Mouse (Mus musculus): Measurements from ENCODE around the gene Gpr84. TPM values are rescaled to one million over a fixed set of nuclear protein-coding genes. Genes with fewer than 3 reads are reported as not detected.

The Gpr84 gene
- total and polyA plus RNA-seq, 2 experiments from 2014 or later: 0.29 to 0.33 TPM

- Histone ChIP-seq H3K36me3 (ENCODE audit: insufficient read depth) (no peaks in the 10 kb centered on the region), H3K27me3 (ENCODE audit: insufficient read depth, low read length) (no peaks in the 10 kb centered on the region; the same call in 1 of the 2 replicates), H3K9ac (no peak overlapping the region), H3K27ac (ENCODE audit: low read depth, low read length) (no peak overlapping the region), H3K4me2 (ENCODE audit: low read depth) (no peak overlapping the region), H3K4me1 (ENCODE audit: insufficient read depth) (no peaks in the 10 kb centered on the region), H3K9me3 (ENCODE audit: low read length) (no peaks in the 10 kb centered on the region), H3K4me3 (ENCODE audit: low read depth, low read length) (no peak overlapping the region)
- WGBS: 22% methylated on average over 11 of the region's 11 CpGs
- no peak for DNase-seq
- no peak for ATAC-seq
- no peak for TF ChIP-seq CTCF (IDR thresholded peaks at IDR 0.05; ENCODE audit: low read depth)
Measured at GRCm38 (mm10) chr15:103336996-103337667, 26.7 kb upstream of the Gpr84 start.

- H3K9me3 ChIP-seq (ENCODE audit: low read length): no peaks in the 10 kb centered on the region
- ATAC-seq: no peak
Measured at GRCm38 (mm10) chr15:103335488-103336235, 25.2 kb upstream of the Gpr84 start.

GRCm38 (mm10) chr15:103335040-103335439, 24.6 kb upstream of the Gpr84 start:
- DNase-seq (no peak), ATAC-seq (no peak)
- Histone ChIP-seq H3K4me2 (ENCODE audit: low read depth) (no peak overlapping the region), H3K9ac (no peak overlapping the region), H3K9me3 (ENCODE audit: low read length) (no peaks in the 10 kb centered on the region), H3K4me1 (ENCODE audit: insufficient read depth) (no peaks in the 10 kb centered on the region), H3K27me3 (ENCODE audit: insufficient read depth, low read length) (no peaks in the 10 kb centered on the region), H3K4me3 (ENCODE audit: low read depth, low read length) (no peak overlapping the region), H3K27ac (ENCODE audit: low read depth, low read length) (no peak overlapping the region), H3K36me3 (ENCODE audit: insufficient read depth) (no peaks in the 10 kb centered on the region)
- 63% methylated on average over 3 of the region's 3 CpGs for WGBS
- TF ChIP-seq CTCF (IDR thresholded peaks at IDR 0.05; ENCODE audit: low read depth): no peak

More at GRCm38 (mm10) chr15:103335488-103336235, 25.2 kb upstream of the Gpr84 start:
- 24% methylated on average over 7 of the region's 7 CpGs for WGBS
- Histone ChIP-seq H3K27ac (ENCODE audit: low read depth, low read length) (peak overlapping the region; percentile 40; the same call in 1 of the 2 replicates), H3K4me3 (ENCODE audit: low read depth, low read length) (no peak overlapping the region), H3K36me3 (ENCODE audit: insufficient read depth) (no peaks in the 10 kb centered on the region), H3K27me3 (ENCODE audit: insufficient read depth, low read length) (no peaks in the 10 kb centered on the region; the same call in 1 of the 2 replicates), H3K4me2 (ENCODE audit: low read depth) (no peak overlapping the region), H3K9ac (no peak overlapping the region), H3K4me1 (ENCODE audit: insufficient read depth) (no peaks in the 10 kb centered on the region)
- DNase-seq: no peak
- no peak for TF ChIP-seq CTCF (IDR thresholded peaks at IDR 0.05; ENCODE audit: low read depth)

- DNase-seq (no peak), ATAC-seq (peak; percentile 21; the same call in 1 of the 2 replicates)
- Histone ChIP-seq H3K9me3 (ENCODE audit: low read length) (no peaks in the 10 kb centered on the region), H3K36me3 (ENCODE audit: insufficient read depth) (no peaks in the 10 kb centered on the region), H3K9ac (no peak overlapping the region), H3K4me2 (ENCODE audit: low read depth) (no peak overlapping the region), H3K27me3 (ENCODE audit: insufficient read depth, low read length) (no peaks in the 10 kb centered on the region), H3K4me3 (ENCODE audit: low read depth, low read length) (no peak overlapping the region), H3K27ac (ENCODE audit: low read depth, low read length) (no peak overlapping the region), H3K4me1 (ENCODE audit: insufficient read depth) (no peaks in the 10 kb centered on the region)
- TF ChIP-seq CTCF (IDR thresholded peaks at IDR 0.05; ENCODE audit: low read depth): no peak
- WGBS: 8% methylated on average over 2 of the region's 2 CpGs
Measured at GRCm38 (mm10) chr15:103334194-103334593, 23.8 kb upstream of the Gpr84 start.

GRCm38 (mm10) chr15:103333738-103334137, 23.3 kb upstream of the Gpr84 start:
- peak; percentile 14; the same call in 1 of the 2 replicates for ATAC-seq
- Histone ChIP-seq H3K4me1 (ENCODE audit: insufficient read depth) (no peaks in the 10 kb centered on the region), H3K36me3 (ENCODE audit: insufficient read depth) (no peaks in the 10 kb centered on the region), H3K9ac (no peak overlapping the region), H3K4me3 (ENCODE audit: low read depth, low read length) (no peak overlapping the region), H3K4me2 (ENCODE audit: low read depth) (no peak overlapping the region), H3K27ac (ENCODE audit: low read depth, low read length) (no peak overlapping the region), H3K27me3 (ENCODE audit: insufficient read depth, low read length) (no peaks in the 10 kb centered on the region), H3K9me3 (ENCODE audit: low read length) (no peaks in the 10 kb centered on the region)
- 63% methylated on average over 5 of the region's 5 CpGs for WGBS
- TF ChIP-seq CTCF (IDR thresholded peaks at IDR 0.05; ENCODE audit: low read depth): no peak
- no peak for DNase-seq

- no peaks in the 10 kb centered on the region for H3K4me1 ChIP-seq (ENCODE audit: insufficient read depth)
- H3K27me3 ChIP-seq (ENCODE audit: insufficient read depth, low read length): no peaks in the 10 kb centered on the region
- H3K4me3 ChIP-seq (ENCODE audit: low read depth, low read length): no peak overlapping the region
- no peak overlapping the region for H3K4me2 ChIP-seq (ENCODE audit: low read depth)
- H3K36me3 ChIP-seq (ENCODE audit: insufficient read depth): no peaks in the 10 kb centered on the region
- TF ChIP-seq CTCF (IDR thresholded peaks at IDR 0.05; ENCODE audit: low read depth): no peak
- no peak overlapping the region for H3K9ac ChIP-seq
- 57% methylated on average over 5 of the region's 5 CpGs for WGBS
- DNase-seq (no peak), ATAC-seq (no peak)
- no peaks in the 10 kb centered on the region for H3K9me3 ChIP-seq (ENCODE audit: low read length)
- H3K27ac ChIP-seq (ENCODE audit: low read depth, low read length): no peak overlapping the region
Measured at GRCm38 (mm10) chr15:103333081-103333615, 22.7 kb upstream of the Gpr84 start.

Measured in forebrain, postnatal 0 days (tissue).